Mouse (Mus musculus): ENCODE data around the gene Ifitm2. TPM values are rescaled to one million over a fixed set of nuclear protein-coding genes. Genes with fewer than 3 reads are reported as not detected.

Ifitm2 gene
- total RNA-seq, 2 experiments from 2014 or later: 42.2 to 82.6 TPM

DNA sequence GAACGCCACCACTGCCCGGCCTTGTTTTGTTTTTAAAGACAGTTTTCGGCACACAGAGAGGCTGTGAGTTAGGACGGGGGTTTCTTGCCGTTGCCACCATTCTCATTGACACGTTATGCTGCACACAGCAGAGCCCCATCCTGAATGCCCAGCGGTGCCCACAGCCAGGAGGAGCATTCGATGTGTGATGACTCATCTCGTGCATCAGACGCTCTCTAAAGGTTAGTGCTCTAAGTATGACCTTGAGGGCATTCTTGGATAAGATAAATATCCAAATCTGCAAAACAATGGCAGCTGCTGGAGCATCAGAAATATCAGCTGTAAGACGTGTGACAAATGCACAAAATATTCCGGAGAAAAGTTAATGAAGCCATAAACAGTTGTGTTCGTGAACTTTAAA, 48.7 kb downstream of the Ifitm2 start:
- TF ChIP-seq CTCF (IDR thresholded peaks at IDR 0.05): no peak
- DNase-seq: no peak
- Histone ChIP-seq H3K4me3 (no peak overlapping the region), H3K27ac (no peak overlapping the region)
- intact Hi-C loops (cut with DNase I): loop anchor here (2.0 to 5.0 kb wide), 2 partner anchors 52 to 100 kb away; no protein-coding TSS in a partner anchor

DNA sequence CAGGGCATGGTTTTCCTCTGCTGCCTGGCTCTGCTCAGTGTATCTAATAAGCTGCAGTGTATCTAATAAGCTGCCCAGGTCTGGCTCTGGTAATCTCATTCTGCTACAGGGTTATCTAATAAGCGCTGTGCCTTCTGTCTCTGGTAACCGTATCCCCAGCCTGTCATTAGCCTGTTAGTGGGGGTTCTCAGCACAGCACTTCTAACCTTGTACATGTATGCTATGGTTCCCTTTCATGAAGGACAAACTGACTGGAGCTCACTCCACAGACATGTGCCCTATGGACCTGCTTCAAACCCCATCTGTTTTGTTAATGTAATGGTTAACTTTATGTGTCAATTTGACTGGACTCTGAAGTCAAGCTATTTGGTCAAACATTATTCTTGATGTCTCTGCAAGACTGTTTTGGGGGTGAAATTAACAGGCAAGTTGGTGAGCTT, 50.1 kb downstream of the Ifitm2 start:
- Histone ChIP-seq H3K27ac (no peak overlapping the region), H3K4me3 (no peak overlapping the region)
- intact Hi-C loops (cut with DNase I): loop anchor here (2.0 to 5.0 kb wide), 2 partner anchors 53 to 102 kb away; no protein-coding TSS in a partner anchor
- no peak for TF ChIP-seq CTCF (IDR thresholded peaks at IDR 0.05)
- DNase-seq: no peak

Other genes with a start within 250 kb of the Ifitm2 start
- gene Cyp2e1, start 192.2 kb downstream of the Ifitm2 start, total RNA-seq (2021): 1 to 10 TPM; 2.6 to 8.8 TPM
- gene Syce1, start 168.1 kb downstream of the Ifitm2 start, total RNA-seq (2021): not detected
- gene Zfp941, start 133.8 kb downstream of the Ifitm2 start, total RNA-seq (2021): not detected
- not detected for gene Urah, start 121.0 kb downstream of the Ifitm2 start, total RNA-seq (2021)
- not detected for gene Scgb1c1, start 110.4 kb downstream of the Ifitm2 start, total RNA-seq (2021)
- not detected for gene Odf3, start 108.2 kb downstream of the Ifitm2 start, total RNA-seq (2021)
- not detected for gene Gm45785, start 99.7 kb downstream of the Ifitm2 start, total RNA-seq (2021)
- 10 to 100 TPM; 12.7 TPM for gene Ric8a, start 99.0 kb downstream of the Ifitm2 start, total RNA-seq (2021)
- 1 to 10 TPM; 6.0 to 6.9 TPM for gene Bet1l, start 98.4 kb downstream of the Ifitm2 start, total RNA-seq (2021)
- gene Psmd13, start 74.0 kb downstream of the Ifitm2 start, total RNA-seq (2021): 10 to 100 TPM; 84.5 to 89.3 TPM
- 10 to 100 TPM; 20.4 to 27.3 TPM for gene Sirt3, start 73.7 kb downstream of the Ifitm2 start, total RNA-seq (2021)
- gene Cox8b, start 55.5 kb downstream of the Ifitm2 start, total RNA-seq (2021): 1,000 to 10,000 TPM; 2,055 to 2,295 TPM
- gene Nlrp6, start 35.1 kb downstream of the Ifitm2 start, total RNA-seq (2021): not detected
- gene Pgghg, start 14.6 kb downstream of the Ifitm2 start, total RNA-seq (2021): 1 to 10 TPM; 3.8 to 5.6 TPM
- under 1 TPM in 1 of 2 experiments, not detected in 1; 0.33 TPM for gene Ifitm5, start 5.7 kb downstream of the Ifitm2 start, total RNA-seq (2021)
- not detected for gene Gm45717, start 50 bp downstream of the Ifitm2 start, total RNA-seq (2021)
- gene Ifitm1, start 11.2 kb upstream of the Ifitm2 start, total RNA-seq (2021): 1 to 10 TPM in 1 of 2 experiments, under 1 TPM in 1; 0.69 to 1.4 TPM
- 10 to 100 TPM; 30.8 to 49.0 TPM for gene Ifitm3, start 54.8 kb upstream of the Ifitm2 start, total RNA-seq (2021)
- gene Ifitm6, start 61.9 kb upstream of the Ifitm2 start, total RNA-seq (2021): not detected
- not detected for gene Gm17387, start 73.1 kb upstream of the Ifitm2 start, total RNA-seq (2021)
- gene B4galnt4, start 105.1 kb upstream of the Ifitm2 start, total RNA-seq (2021): under 1 TPM; 0.17 to 0.18 TPM
- gene Pkp3, start 122.2 kb upstream of the Ifitm2 start, total RNA-seq (2021): not detected
- gene Sigirr, start 144.6 kb upstream of the Ifitm2 start, total RNA-seq (2021): 1 to 10 TPM; 1.7 TPM
- not detected for gene Ano9, start 161.8 kb upstream of the Ifitm2 start, total RNA-seq (2021)
- gene Ptdss2, start 166.4 kb upstream of the Ifitm2 start, total RNA-seq (2021): 10 to 100 TPM; 19.5 to 20.5 TPM
- gene Rnh1, start 216.9 kb upstream of the Ifitm2 start, total RNA-seq (2021): 10 to 100 TPM; 46.5 to 50.9 TPM
- 100 to 1,000 TPM; 117 to 119 TPM for gene Hras, start 238.0 kb upstream of the Ifitm2 start, total RNA-seq (2021)
- gene Lrrc56, start 238.2 kb upstream of the Ifitm2 start, total RNA-seq (2021): 1 to 10 TPM; 1.7 to 2.1 TPM